Mouse (Mus musculus) right cerebral cortex, adult 2 months (tissue): ENCODE results near the gene Spred1.
"Not testable (repeated sequence)": the region's sequence is repeated elsewhere in the genome, so short reads cannot be mapped to it uniquely, and the experiment has no call there.

Experiments
- DNase-seq, 2 experiments: peaks; one replicate each; pipeline ENCODE4 v3.0.0; 2021 to 2022; ENCODE audit warnings: low spot score in 2 of 2

Spred1 gene

GRCm38 (mm10) chr2:117119291-117120245 lies 1.6 kb upstream of the Spred1 start:
- DNase-seq: peak; percentile 86 to 91

- DNase-seq: peak; percentile 87 to 89
Observed at GRCm38 (mm10) chr2:117120246-117121211, 645 bp upstream of the Spred1 start.

GRCm38 (mm10) chr2:117121984-117122605 lies 921 bp downstream of the Spred1 start:
- DNase-seq: no peak

- DNase-seq: peak; percentile 56 to 59
Observed at GRCm38 (mm10) chr2:117122701-117123337, 1.6 kb downstream of the Spred1 start.

- DNase-seq: no peak
Observed at GRCm38 (mm10) chr2:117123701-117124100, 2.5 kb downstream of the Spred1 start.

GRCm38 (mm10) chr2:117124839-117125238 lies 3.7 kb downstream of the Spred1 start:
- no peak for DNase-seq

- DNase-seq: no peak
Observed at GRCm38 (mm10) chr2:117129156-117129555, 8.0 kb downstream of the Spred1 start.

GRCm38 (mm10) chr2:117131041-117131440 lies 9.9 kb downstream of the Spred1 start:
- DNase-seq: not testable (repeated sequence)

- DNase-seq: no peak
Observed at GRCm38 (mm10) chr2:117131910-117132309, 10.7 kb downstream of the Spred1 start.

GRCm38 (mm10) chr2:117133541-117133940 lies 12.4 kb downstream of the Spred1 start:
- no peak for DNase-seq

- peak in 1 of 2 experiments; percentile 29 for DNase-seq
Observed at GRCm38 (mm10) chr2:117137751-117138150, 16.6 kb downstream of the Spred1 start.

- DNase-seq: no peak
Observed at GRCm38 (mm10) chr2:117138932-117139331, 17.8 kb downstream of the Spred1 start.

GRCm38 (mm10) chr2:117139977-117140376 lies 18.8 kb downstream of the Spred1 start:
- DNase-seq: no peak

GRCm38 (mm10) chr2:117143106-117143505 lies 21.9 kb downstream of the Spred1 start:
- no peak for DNase-seq

GRCm38 (mm10) chr2:117146026-117146425 lies 24.9 kb downstream of the Spred1 start:
- no peak for DNase-seq

- no peak for DNase-seq
Observed at GRCm38 (mm10) chr2:117146617-117147016, 25.4 kb downstream of the Spred1 start.

GRCm38 (mm10) chr2:117152161-117152560 lies 31.0 kb downstream of the Spred1 start:
- DNase-seq: no peak

- DNase-seq: no peak
Observed at GRCm38 (mm10) chr2:117168379-117168778, 47.2 kb downstream of the Spred1 start.

- no peak for DNase-seq
Observed at GRCm38 (mm10) chr2:117169037-117169436, 47.9 kb downstream of the Spred1 start.

GRCm38 (mm10) chr2:117172981-117173380 lies 51.8 kb downstream of the Spred1 start:
- no peak for DNase-seq

GRCm38 (mm10) chr2:117176066-117176465 lies 54.9 kb downstream of the Spred1 start:
- DNase-seq: no peak
